Mouse (Mus musculus): ENCODE results near the gene Rras2. TPM values are rescaled to one million over a fixed set of nuclear protein-coding genes. Genes with fewer than 3 reads are reported as not detected.

Rras2 gene
- polyA plus RNA-seq, 1 experiment from 2014 or later: 20.4 TPM

DNA sequence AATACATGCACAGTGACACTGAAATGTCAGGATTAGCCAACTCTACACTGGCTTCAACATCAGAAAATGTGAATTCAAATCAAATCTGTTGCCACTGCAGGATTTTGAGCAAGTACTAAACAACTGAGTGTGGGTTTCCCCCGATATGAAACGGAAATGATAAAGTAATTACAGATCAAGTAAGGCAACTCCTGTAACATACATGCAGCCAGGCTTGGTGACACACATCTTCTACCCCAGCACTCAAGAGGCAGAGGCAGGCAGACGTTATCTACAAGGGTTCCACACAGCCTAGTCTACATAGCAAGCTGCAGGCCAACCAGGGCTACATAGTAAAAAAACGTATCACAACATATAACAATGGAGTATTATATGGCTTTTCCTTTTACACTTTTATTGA, 14.4 kb downstream of the Rras2 start:
- Histone ChIP-seq H3K9me3 (ENCODE audit: control insufficient read depth, low read length) (no peaks in the 10 kb centered on the region), H3K27ac (ENCODE audit: low read depth, low read length) (no peak overlapping the region), H3K9ac (ENCODE audit: low read depth, low read length) (no peak overlapping the region), H3K4me3 (ENCODE audit: low read depth, low read length) (no peak overlapping the region), H3K27me3 (replicated peaks; ENCODE audit: control insufficient read depth, insufficient read depth, low read length) (no peaks in the 10 kb centered on the region), H3K36me3 (ENCODE audit: control insufficient read depth, insufficient read depth, low read length) (no peaks in the 10 kb centered on the region), H3K4me2 (no peak overlapping the region), H3K4me1 (replicated peaks; ENCODE audit: control insufficient read depth, insufficient read depth, low read length) (peaks cover 14% of the 10 kb centered on the region)
- DNase-seq (ENCODE audit: low spot score) (no peak), ATAC-seq (replicated peaks; ENCODE audit: low FRiP score) (no peak)
- WGBS: 84% methylated on average over 4 of the region's 4 CpGs

DNA sequence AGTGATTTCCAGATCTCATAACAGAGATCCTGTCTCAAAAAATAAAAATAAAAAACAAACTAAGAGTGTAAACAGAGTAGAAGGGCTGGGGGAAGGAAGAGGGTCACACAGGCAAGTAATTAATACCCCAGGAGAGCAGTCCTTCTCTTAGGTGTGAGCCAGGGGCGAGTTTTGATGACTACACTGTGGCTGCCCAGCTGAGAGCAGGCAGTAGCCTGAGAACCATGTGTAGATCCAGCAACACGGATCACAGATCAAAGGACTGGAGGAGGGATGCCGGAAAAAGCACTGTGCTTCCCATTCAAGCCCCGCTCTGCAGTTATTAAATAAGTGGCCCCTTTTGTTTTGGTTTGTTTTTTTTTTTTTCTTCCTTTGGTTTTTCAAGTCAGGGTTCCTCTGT, 15.0 kb downstream of the Rras2 start:
- peaks cover 14% of the 10 kb centered on the region for H3K4me1 ChIP-seq (replicated peaks; ENCODE audit: control insufficient read depth, insufficient read depth, low read length)
- ATAC-seq (replicated peaks; ENCODE audit: low FRiP score): no peak

DNA sequence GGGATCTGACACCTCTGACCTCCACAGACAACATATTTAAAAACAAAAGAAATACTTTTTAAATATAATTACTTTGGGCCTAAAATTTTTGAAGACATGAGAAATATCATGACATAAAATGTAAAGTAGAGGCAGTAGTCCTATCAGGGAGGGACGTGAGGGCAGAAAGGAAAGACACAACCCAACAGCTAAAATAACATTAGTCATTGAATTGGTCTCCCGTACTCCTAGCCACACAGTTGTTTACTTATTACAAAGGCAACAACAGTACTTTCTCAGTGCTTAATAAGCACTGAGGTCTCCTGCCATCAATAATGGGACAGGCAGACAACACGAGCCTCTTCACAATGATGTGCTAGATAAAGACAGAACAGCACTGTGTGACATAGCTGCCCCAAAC, 16.2 kb downstream of the Rras2 start:
- ATAC-seq (replicated peaks; ENCODE audit: low FRiP score): no peak
- Histone ChIP-seq H3K9me3 (ENCODE audit: control insufficient read depth, low read length) (no peaks in the 10 kb centered on the region), H3K4me1 (replicated peaks; ENCODE audit: control insufficient read depth, insufficient read depth, low read length) (peaks cover 12% of the 10 kb centered on the region), H3K27me3 (replicated peaks; ENCODE audit: control insufficient read depth, insufficient read depth, low read length) (no peaks in the 10 kb centered on the region), H3K4me2 (no peak overlapping the region), H3K9ac (ENCODE audit: low read depth, low read length) (no peak overlapping the region), H3K27ac (ENCODE audit: low read depth, low read length) (no peak overlapping the region), H3K4me3 (ENCODE audit: low read depth, low read length) (no peak overlapping the region), H3K36me3 (ENCODE audit: control insufficient read depth, insufficient read depth, low read length) (no peaks in the 10 kb centered on the region)
- DNase-seq (ENCODE audit: low spot score): no peak
- 56% methylated on average over 3 of the region's 3 CpGs for WGBS

More for the DNA sequence above, 15.0 kb downstream of the Rras2 start:
- Histone ChIP-seq H3K27ac (ENCODE audit: low read depth, low read length) (no peak overlapping the region), H3K4me3 (ENCODE audit: low read depth, low read length) (no peak overlapping the region), H3K9ac (ENCODE audit: low read depth, low read length) (no peak overlapping the region), H3K27me3 (replicated peaks; ENCODE audit: control insufficient read depth, insufficient read depth, low read length) (no peaks in the 10 kb centered on the region), H3K36me3 (ENCODE audit: control insufficient read depth, insufficient read depth, low read length) (no peaks in the 10 kb centered on the region), H3K4me2 (no peak overlapping the region), H3K9me3 (ENCODE audit: control insufficient read depth, low read length) (no peaks in the 10 kb centered on the region)
- no peak for DNase-seq (ENCODE audit: low spot score)
- WGBS: 76% methylated on average over 4 of the region's 4 CpGs

DNA sequence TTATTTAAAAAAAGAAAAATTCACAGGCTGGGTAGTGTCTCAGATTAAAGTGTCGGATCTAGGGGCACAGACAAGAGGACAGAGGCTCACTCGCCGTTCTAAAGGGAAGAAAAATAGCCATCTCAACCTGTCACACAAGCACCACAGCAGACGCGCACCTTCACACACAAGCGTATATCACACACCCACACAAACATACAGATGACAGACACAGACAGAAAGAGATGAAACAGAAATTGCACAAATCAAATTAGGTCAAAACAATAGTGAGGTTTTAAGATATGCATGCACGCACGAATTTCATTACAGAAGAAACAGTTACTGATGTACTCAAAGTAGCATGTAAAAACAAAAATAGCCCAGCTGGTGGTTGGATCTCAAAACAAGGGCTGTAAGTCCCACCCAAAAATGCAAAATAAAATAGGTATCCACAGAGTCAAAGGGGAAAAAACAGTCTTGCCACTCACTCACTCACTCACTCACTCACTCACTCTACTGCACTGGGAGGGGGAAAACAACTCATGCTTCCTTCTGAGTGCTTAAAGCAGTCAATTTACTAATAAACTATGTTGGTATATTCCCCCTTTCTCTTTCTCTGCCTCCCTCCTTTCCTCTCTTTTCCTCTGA, 23.9 kb downstream of the Rras2 start:
- 88% methylated on average over 8 of the region's 8 CpGs for whole genome bisulfite sequencing
- ATAC-seq (replicated peaks; ENCODE audit: low FRiP score): no peak
- peaks cover 9% of the 10 kb centered on the region for H3K4me1 ChIP-seq (replicated peaks; ENCODE audit: control insufficient read depth, insufficient read depth, low read length)

DNA sequence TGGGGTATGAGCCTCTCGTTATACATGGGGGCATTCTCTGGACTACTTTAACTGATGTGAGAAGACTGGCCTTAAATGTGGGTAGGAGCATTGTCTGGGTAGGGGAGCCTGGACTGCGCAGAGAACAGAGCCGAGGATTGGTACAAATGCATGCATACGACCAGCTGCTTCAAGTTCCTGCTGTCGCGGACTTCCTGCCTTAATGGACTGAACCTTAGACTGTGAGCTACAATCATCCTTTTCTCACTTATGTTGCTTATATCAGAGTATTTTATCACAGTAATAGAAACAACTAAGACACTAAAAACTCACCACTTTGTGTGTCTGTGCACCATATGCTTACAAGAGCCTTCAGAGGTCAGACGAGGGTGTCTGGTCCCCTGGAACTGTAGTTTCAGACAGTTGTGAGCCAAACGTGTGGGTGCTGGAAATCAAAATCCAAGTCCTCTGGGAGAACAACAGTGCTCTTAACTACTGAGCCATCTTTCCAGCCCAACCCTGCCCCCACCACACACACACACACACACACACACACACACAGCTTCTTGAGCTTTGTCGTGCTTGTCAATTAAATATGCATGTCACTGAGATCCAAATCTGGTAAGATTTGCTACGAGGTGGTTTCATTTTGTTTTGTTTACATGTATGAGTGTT, 26.6 kb downstream of the Rras2 start:
- H3K9ac ChIP-seq (ENCODE audit: low read depth, low read length): no peak overlapping the region
- DNase-seq (ENCODE audit: low spot score): no peak
- peaks cover 9% of the 10 kb centered on the region for H3K4me1 ChIP-seq (replicated peaks; ENCODE audit: control insufficient read depth, insufficient read depth, low read length)
- ATAC-seq (replicated peaks; ENCODE audit: low FRiP score): no peak
- 67% methylated on average over 10 of the region's 10 CpGs for WGBS
- no peaks in the 10 kb centered on the region for H3K36me3 ChIP-seq (ENCODE audit: control insufficient read depth, insufficient read depth, low read length)
- no peaks in the 10 kb centered on the region for H3K27me3 ChIP-seq (replicated peaks; ENCODE audit: control insufficient read depth, insufficient read depth, low read length)
- no peaks in the 10 kb centered on the region for H3K9me3 ChIP-seq (ENCODE audit: control insufficient read depth, low read length)
- no peak overlapping the region for H3K4me3 ChIP-seq (ENCODE audit: low read depth, low read length)
- no peak overlapping the region for H3K27ac ChIP-seq (ENCODE audit: low read depth, low read length)
- no peak overlapping the region for H3K4me2 ChIP-seq

More for the DNA sequence above, 23.9 kb downstream of the Rras2 start:
- DNase-seq (ENCODE audit: low spot score): no peak
- Histone ChIP-seq H3K36me3 (ENCODE audit: control insufficient read depth, insufficient read depth, low read length) (no peaks in the 10 kb centered on the region), H3K27me3 (replicated peaks; ENCODE audit: control insufficient read depth, insufficient read depth, low read length) (no peaks in the 10 kb centered on the region), H3K4me3 (ENCODE audit: low read depth, low read length) (no peak overlapping the region), H3K9me3 (ENCODE audit: control insufficient read depth, low read length) (no peaks in the 10 kb centered on the region), H3K4me2 (no peak overlapping the region), H3K9ac (ENCODE audit: low read depth, low read length) (no peak overlapping the region), H3K27ac (ENCODE audit: low read depth, low read length) (no peak overlapping the region)

DNA sequence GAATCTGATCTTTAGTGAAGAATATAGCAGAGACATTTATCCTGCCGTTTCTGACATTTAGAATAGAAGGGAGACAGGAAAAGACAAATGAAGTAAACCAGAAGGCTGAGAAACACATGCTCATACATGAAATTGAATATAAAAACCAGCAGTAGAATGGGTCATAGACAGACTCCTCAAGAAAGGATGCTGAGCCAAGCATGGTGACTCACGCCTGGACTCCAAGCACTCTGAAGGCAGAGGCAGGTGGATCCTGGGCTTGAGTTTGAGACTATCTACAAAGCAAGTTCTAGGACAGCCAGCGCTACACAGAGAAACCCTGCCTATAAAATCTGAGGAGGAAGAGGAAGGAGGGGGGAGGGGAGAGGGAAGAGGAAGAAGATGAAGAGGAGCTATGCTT, 27.4 kb downstream of the Rras2 start:
- ATAC-seq (replicated peaks; ENCODE audit: low FRiP score) (no peak), DNase-seq (ENCODE audit: low spot score) (no peak)
- Histone ChIP-seq H3K27ac (ENCODE audit: low read depth, low read length) (no peak overlapping the region), H3K9ac (ENCODE audit: low read depth, low read length) (no peak overlapping the region), H3K36me3 (ENCODE audit: control insufficient read depth, insufficient read depth, low read length) (no peaks in the 10 kb centered on the region), H3K4me1 (replicated peaks; ENCODE audit: control insufficient read depth, insufficient read depth, low read length) (peaks cover 9% of the 10 kb centered on the region), H3K9me3 (ENCODE audit: control insufficient read depth, low read length) (no peaks in the 10 kb centered on the region), H3K27me3 (replicated peaks; ENCODE audit: control insufficient read depth, insufficient read depth, low read length) (no peaks in the 10 kb centered on the region), H3K4me3 (ENCODE audit: low read depth, low read length) (no peak overlapping the region), H3K4me2 (no peak overlapping the region)
- 75% methylated on average over 3 of the region's 3 CpGs for WGBS

DNA sequence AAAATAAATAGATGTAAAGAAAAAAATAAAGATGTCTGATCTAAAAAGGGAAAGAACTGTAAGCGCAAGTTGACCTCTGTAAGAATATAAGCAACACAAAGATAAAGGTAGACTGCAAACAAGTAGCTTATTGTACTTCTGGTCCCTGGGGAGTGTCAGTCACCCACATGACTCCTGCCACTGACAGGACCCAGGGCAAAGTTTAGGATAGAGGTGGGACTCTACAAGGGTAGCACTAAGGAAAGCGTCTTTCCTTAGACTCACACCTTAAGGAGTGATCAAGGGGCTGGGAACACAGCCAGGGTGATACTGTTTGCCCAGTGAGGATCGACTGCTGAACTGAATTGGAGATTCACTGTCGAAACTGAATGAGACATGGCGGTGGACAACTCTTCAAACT, 28.7 kb downstream of the Rras2 start:
- ATAC-seq (replicated peaks; ENCODE audit: low FRiP score): no peak
- Histone ChIP-seq H3K27ac (ENCODE audit: low read depth, low read length) (no peak overlapping the region), H3K36me3 (ENCODE audit: control insufficient read depth, insufficient read depth, low read length) (no peaks in the 10 kb centered on the region), H3K27me3 (replicated peaks; ENCODE audit: control insufficient read depth, insufficient read depth, low read length) (no peaks in the 10 kb centered on the region), H3K4me3 (ENCODE audit: low read depth, low read length) (no peak overlapping the region), H3K9me3 (ENCODE audit: control insufficient read depth, low read length) (no peaks in the 10 kb centered on the region), H3K4me2 (no peak overlapping the region), H3K4me1 (replicated peaks; ENCODE audit: control insufficient read depth, insufficient read depth, low read length) (peaks cover 9% of the 10 kb centered on the region), H3K9ac (ENCODE audit: low read depth, low read length) (no peak overlapping the region)
- DNase-seq (ENCODE audit: low spot score): no peak
- WGBS: 71% methylated on average over 5 of the region's 5 CpGs

DNA sequence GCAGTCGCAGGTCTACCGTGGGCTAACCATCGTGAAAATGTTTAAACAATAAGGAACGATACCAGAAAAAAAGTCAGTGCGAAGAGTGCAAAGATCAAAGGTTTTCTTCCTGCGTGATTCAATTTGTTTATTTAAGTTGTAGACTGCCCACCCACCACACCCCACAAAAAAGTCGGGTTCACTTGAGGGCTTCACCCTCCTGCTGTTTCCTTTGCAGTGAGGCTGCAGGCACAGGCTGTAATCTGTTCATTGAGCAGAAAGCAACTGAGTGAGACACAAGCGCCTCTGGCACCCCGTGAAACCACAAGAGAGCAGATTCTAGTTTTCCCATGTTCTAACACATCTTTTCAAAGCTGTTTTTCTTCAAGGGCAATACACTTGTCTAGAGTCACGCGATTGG, 29.6 kb downstream of the Rras2 start:
- no peak for ATAC-seq (replicated peaks; ENCODE audit: low FRiP score)
- Histone ChIP-seq H3K4me1 (replicated peaks; ENCODE audit: control insufficient read depth, insufficient read depth, low read length) (peaks cover 7% of the 10 kb centered on the region), H3K36me3 (ENCODE audit: control insufficient read depth, insufficient read depth, low read length) (no peaks in the 10 kb centered on the region), H3K27me3 (replicated peaks; ENCODE audit: control insufficient read depth, insufficient read depth, low read length) (no peaks in the 10 kb centered on the region), H3K4me3 (ENCODE audit: low read depth, low read length) (no peak overlapping the region), H3K27ac (ENCODE audit: low read depth, low read length) (no peak overlapping the region), H3K9ac (ENCODE audit: low read depth, low read length) (no peak overlapping the region), H3K9me3 (ENCODE audit: control insufficient read depth, low read length) (no peaks in the 10 kb centered on the region), H3K4me2 (no peak overlapping the region)
- no peak for DNase-seq (ENCODE audit: low spot score)
- 42% methylated on average over 11 of the region's 11 CpGs for WGBS

DNA sequence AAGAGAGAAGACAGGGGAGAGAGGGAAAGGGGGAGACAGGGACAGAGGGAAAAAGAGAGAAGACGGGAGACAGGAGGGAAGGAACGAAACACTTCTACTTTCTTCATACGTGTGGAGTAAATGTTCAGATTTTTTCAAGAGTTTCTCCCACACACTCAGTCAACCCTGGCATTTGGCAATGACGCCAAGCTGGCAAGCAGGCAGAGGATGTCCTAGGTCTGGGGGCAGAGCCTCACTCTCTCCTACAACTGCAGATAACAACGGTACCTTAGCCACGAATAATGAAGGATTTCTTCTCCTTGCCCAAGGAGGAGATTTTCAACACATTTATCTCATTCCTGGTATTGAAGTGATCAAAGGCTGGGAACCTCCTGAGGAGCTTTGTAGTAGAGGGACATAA, 30.2 kb downstream of the Rras2 start:
- Histone ChIP-seq H3K4me3 (ENCODE audit: low read depth, low read length) (no peak overlapping the region), H3K36me3 (ENCODE audit: control insufficient read depth, insufficient read depth, low read length) (no peaks in the 10 kb centered on the region), H3K27ac (ENCODE audit: low read depth, low read length) (no peak overlapping the region), H3K4me1 (replicated peaks; ENCODE audit: control insufficient read depth, insufficient read depth, low read length) (peaks cover 10% of the 10 kb centered on the region), H3K27me3 (replicated peaks; ENCODE audit: control insufficient read depth, insufficient read depth, low read length) (no peaks in the 10 kb centered on the region), H3K9me3 (ENCODE audit: control insufficient read depth, low read length) (no peaks in the 10 kb centered on the region), H3K9ac (ENCODE audit: low read depth, low read length) (no peak overlapping the region), H3K4me2 (no peak overlapping the region)
- no peak for ATAC-seq (replicated peaks; ENCODE audit: low FRiP score)
- no peak for DNase-seq (ENCODE audit: low spot score)
- WGBS: 58% methylated on average over 6 of the region's 6 CpGs
